Mouse (Mus musculus) neutrophil, adult 5-6 weeks (primary cell): Measurements from ENCODE around the gene Sorcs3. TPM values are rescaled to one million over a fixed set of nuclear protein-coding genes. Genes with fewer than 3 reads are reported as not detected.

Experiments used
- ATAC-seq: fragments of 151-379, 151-347 bp; 2 replicates; pipeline ENCODE4 v1.8.0; 2017; ENCODE audit warnings: mild to moderate bottlenecking, moderate TSS enrichment; ENCODE audit not compliant: insufficient number of reproducible peaks, poor library complexity, low FRiP score, severe bottlenecking; ENCODE audit errors: extremely low read depth
- total RNA-seq: library from RNA; stranded (forward); fragments of 200-1000 nt; gene quantifications from 2 replicates; pipeline ENCODE4 v1.2.3, GENCODE M21; 2017

Gene Sorcs3
- total RNA-seq, 1 experiment from 2014 or later = not detected

DNA sequence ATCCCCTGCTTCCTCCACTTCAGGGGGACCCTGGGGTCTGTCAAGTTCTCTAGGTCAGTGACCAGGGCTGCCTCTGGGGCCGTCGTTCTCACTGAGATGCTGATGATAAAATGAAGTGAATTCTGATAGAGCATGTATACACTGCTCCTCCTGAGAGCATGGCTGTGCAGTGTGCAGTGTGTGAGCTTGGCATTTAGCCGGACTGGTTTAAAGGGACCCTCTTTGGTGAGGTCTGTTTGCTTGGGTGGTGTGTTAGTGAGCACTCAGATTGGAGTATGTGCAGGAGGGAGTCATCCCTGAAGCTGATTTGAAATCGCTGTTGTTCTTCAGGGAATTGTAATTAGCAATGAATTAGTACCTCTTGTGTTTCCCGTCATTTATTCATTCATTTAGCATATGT is 141.3 kb downstream of the Sorcs3 start:
- ATAC-seq = no peak

- ATAC-seq = no peak
Observed at GRCm38 (mm10) chr19:48356806-48357205, 151.0 kb downstream of the Sorcs3 start.

- ATAC-seq = no peak
Observed at GRCm38 (mm10) chr19:48362167-48362566, 156.3 kb downstream of the Sorcs3 start.

- ATAC-seq = no peak
Observed at GRCm38 (mm10) chr19:48368056-48368455, 162.2 kb downstream of the Sorcs3 start.

GRCm38 (mm10) chr19:48371787-48372186 is 166.0 kb downstream of the Sorcs3 start:
- no peak for ATAC-seq

- ATAC-seq = no peak
Observed at GRCm38 (mm10) chr19:48378006-48378540, 172.2 kb downstream of the Sorcs3 start.

DNA sequence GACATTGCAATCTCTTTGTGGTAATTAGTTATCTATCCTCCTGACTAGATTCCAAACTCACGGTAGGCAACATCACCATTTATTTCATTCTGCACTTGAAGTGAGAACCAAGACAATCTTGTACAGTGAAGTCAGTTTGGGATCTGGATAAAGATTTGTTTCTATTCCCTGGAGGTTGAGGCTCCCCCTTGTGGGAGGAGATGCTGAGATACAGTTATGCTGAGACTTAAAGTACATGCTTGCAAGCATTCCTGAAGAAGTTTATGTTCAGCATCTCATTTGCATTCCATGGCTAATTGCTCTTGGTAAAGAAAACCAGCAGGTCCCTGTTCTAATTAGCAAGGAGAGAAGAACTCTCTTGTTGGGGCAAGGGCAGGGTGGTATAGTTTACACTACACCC is 185.7 kb downstream of the Sorcs3 start:
- no peak for ATAC-seq

DNA sequence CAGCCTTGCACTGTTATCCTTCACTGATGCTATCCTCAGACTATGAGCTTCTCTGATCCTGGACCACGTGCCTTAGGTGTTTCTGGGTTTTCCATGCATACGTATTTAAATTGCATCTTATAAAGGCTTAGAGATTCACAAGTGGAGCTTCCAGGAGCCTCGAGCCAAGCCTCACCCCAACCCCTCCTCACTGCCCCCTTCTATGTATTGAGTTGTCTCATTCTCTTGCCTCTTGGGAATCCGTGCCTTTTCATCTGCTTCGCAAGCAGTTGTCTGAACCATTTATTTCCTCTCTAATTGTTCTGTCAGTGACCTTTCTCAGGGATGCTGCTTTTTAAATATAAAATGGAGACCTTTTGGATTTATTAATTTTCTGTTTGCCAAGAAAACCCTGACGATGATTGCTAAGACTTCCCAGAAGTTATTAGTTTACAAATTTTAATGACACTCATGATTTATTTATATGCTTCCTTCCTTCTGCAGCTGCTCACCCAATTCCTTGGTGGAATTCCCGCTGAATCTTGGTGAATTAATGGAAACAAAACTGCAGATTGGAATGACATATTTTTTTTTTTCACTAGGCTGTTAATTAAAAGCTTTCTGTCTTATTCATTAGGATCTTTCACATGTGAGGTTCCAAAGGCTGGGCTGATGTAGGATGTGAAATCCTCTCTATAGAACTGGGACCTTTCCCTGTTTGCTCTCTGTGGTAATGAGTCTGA is 199.1 kb downstream of the Sorcs3 start:
- no peak for ATAC-seq

DNA sequence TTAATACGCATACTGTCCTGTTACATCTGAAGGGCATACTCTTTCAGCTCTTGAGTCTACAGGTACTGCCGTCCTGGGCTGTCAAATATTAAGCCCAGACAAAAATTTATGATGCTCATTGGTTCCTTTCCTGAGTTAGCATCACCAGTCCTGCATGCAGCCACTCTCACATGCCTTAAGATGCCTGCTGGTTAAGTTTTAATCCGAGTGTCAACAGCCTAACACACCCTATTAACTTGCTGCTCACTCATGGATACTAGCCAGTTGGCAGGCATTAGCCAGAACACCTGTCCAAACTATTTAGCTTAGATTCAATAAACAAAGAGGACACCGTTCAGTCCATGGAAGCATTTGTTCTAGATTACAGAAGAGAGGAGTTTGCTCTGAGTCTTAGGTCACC is 202.4 kb downstream of the Sorcs3 start:
- no peak for ATAC-seq

- no peak for ATAC-seq
Observed at GRCm38 (mm10) chr19:48411332-48411731, 205.5 kb downstream of the Sorcs3 start.

- ATAC-seq = no peak
Observed at GRCm38 (mm10) chr19:48413836-48414235, 208.0 kb downstream of the Sorcs3 start.

DNA sequence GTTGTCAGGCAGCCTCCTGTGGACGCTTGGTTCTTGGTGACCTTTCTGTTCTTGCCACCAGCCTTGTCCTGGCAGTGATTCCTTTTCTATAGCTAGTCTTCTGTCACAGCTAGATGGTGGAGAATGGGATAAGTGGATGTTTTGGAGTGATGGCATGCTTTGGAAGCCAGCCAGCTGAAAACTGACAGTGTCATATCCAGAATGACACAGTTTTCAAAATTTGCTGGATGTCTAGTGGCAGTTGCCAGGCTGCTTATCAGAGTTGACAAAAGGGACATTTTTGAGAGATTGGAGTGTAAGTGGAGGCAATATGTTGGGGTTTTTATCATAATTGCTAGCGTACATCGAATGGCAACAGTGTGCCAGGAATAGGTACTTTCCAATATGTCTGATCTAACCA is 212.5 kb downstream of the Sorcs3 start:
- ATAC-seq = no peak

- no peak for ATAC-seq
Observed at GRCm38 (mm10) chr19:48429263-48429662, 223.4 kb downstream of the Sorcs3 start.

DNA sequence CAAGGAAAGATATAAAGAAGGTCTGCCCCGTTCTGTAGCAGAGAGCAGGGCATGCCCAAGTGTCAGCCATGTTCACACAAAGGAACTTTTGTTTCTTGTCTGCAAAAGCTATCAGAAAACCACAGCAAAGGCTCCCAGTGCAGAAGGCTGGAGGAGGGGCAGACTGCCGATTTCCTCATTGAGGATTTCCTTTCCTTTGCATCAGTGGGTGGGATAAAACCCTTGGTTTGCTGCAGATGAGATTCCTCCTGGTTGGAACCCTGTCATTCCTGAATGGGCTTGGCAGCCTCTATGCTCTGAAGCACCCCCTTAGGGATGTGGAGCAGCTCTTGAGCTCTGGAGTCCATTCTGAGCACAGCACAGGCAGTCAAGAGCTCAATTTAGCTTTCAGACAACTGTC is 223.9 kb downstream of the Sorcs3 start:
- ATAC-seq = no peak

DNA sequence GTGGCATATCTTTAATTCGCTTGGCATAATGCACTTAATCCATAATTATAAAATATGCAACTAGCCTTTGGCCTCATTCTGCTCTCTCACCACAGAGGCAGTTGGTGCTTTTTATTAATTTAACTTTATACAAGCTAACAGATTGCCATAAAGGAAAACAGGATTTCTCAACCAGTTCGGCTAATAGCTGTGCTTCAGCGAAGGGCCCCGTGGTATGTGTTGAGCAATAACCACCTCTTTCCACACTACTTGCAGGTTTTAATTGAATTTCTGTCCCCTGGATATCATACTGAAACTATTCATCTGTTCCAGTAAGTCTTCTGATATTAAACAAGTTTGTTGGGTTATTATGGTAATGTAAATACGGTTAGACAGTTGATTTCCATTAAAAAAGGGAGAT is 224.5 kb downstream of the Sorcs3 start:
- ATAC-seq = no peak

GRCm38 (mm10) chr19:48438450-48438849 is 232.6 kb downstream of the Sorcs3 start:
- ATAC-seq = no peak

- ATAC-seq = no peak
Observed at GRCm38 (mm10) chr19:48461141-48461540, 255.3 kb downstream of the Sorcs3 start.

DNA sequence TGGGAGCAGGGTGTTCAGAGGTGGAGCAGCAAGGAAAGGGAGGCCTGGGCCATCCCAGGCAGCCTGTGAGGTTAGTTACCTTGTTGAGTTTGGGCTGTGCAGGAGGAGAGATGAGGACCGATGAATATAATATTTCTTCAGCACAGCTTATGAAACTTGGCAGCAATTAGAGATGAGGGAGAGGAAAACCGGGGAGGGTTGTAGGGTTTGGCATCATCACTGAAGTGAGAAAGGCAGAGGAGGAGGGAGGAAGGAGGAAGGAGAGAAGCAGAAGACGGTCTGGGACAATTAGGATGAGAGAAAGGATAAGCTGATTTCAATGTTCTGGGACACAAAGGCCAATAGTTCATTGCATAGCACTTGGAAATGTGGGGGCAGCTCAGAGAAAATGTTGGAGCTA is 256.6 kb downstream of the Sorcs3 start:
- no peak for ATAC-seq

GRCm38 (mm10) chr19:48463494-48463893 is 257.7 kb downstream of the Sorcs3 start:
- ATAC-seq = no peak

DNA sequence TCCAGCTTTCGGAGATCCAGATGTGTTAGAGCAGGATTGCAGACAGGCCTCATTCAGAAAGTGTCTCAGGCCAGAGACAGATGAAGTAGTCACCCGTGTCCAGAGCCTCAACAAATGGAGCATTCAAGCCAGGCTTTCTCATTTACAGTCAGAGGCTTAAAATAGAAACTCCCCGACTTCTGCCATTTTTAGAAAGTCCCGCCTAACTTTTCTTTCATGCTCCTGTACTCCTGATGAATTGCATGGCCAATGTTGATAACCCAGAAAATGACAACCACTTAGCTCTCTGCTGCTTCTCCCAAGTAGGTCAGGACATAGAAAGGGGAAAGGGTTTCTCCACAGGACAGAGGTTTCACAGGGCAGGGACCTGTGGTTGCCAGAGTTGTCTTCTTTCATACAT is 261.6 kb downstream of the Sorcs3 start:
- ATAC-seq = no peak
